Mouse (Mus musculus): Measurements from ENCODE around the gene Tmem126b.

- no peak for TF ChIP-seq EP300 (IDR thresholded peaks at IDR 0.05; ENCODE audit: low read depth)
- TF ChIP-seq CTCF (IDR thresholded peaks at IDR 0.05; ENCODE audit: low read depth) = no peak
Measured at GRCm38 (mm10) chr7:90475793-90476312, at the start of gene Tmem126b.
